ENCODE assay signal across 1 mouse cellular context in the genomic region with DNA sequence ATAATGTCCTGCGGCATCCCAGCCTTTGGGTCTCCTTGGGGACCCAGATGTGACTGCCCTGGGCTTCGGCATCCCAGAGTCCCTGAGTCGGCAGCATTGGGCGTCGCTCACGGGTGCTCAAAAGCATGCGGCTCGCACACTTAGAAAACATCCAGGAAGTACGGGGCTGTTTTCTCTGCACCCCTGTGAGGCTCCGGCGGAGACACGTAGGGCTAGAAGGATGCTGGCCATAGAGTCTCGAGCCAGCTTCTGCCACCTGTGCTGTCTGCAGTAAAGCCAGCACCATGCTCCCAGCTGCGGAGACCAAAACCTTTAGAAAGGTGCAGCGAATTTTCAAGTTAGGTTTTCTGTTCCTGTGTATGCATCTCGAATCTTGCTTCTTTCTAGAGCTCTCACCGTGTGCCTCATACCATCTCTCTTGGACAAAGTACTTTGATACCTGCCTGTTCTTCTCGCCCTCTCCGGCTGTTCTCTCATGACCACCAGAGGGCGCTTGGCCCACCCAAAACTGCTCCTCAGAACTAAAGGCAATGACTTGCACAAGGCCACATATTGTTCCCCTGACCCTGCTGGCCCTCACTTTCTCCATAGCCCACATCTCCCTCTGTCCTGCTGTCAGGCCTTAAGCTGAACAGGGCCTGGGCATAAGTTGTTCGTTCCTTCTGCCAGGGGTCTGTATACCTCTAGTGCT.
A peak's percentile ranks its signal among the peaks of the same experiment; 100 is the strongest.
TF ChIP-seq lines count a peak whose summit lies in the region.

No protein-coding gene starts in this region.

TF ChIP-seq in MEL, 35 proteins besides CTCF, POLR2A, EP300 and RAD21 (continued from another document):
- TF ChIP-seq MXI1 (IDR thresholded peaks at IDR 0.05; ENCODE audit: low read depth, low read length) (peak; percentile 17; the same call in 1 of the 2 replicates), HCFC1 (IDR thresholded peaks at IDR 0.05; ENCODE audit: low read depth, low read length) (peak; percentile 49; the same call in 1 of the 2 replicates), ZC3H11A (IDR thresholded peaks at IDR 0.05; ENCODE audit: low read depth, low read length) (peak; percentile 70), SIN3A (IDR thresholded peaks at IDR 0.05; ENCODE audit: low read length) (peak; percentile 62; the same call in 1 of the 2 replicates), MAX (IDR thresholded peaks at IDR 0.05; ENCODE audit: low read length) (0 out of 2 replicates have a peak, but pooled peaks have one; percentile 10), RCOR1 (IDR thresholded peaks at IDR 0.05; ENCODE audit: low read depth, low read length) (no peak), CHD1 (IDR thresholded peaks at IDR 0.05; ENCODE audit: low read depth, low read length) (no peak), MAZ (IDR thresholded peaks at IDR 0.05; ENCODE audit: low read depth, low read length) (0 out of 2 replicates have a peak, but pooled peaks have one; percentile 39), ETS1 (IDR thresholded peaks at IDR 0.05; ENCODE audit: low read depth, low read length) (no peak)
TF ChIP-seq in MEL: peak in this region for 9.
